Mouse (Mus musculus) hindbrain, embryonic 14.5 days (tissue): ENCODE data around the gene Rybp. TPM values are rescaled to one million over a fixed set of nuclear protein-coding genes. Genes with fewer than 3 reads are reported as not detected.

Source experiments
- ATAC-seq: fragments of 200-750 bp; cut with Nextera tagmentation; 2 replicates; pipeline ENCODE4 v1.8.0; 2017; ENCODE audit warnings: moderate number of reproducible peaks, mild to moderate bottlenecking, moderate TSS enrichment, moderate library complexity; ENCODE audit not compliant: low FRiP score
- DNase-seq: peaks from one replicate; pipeline ENCODE4 v3.0.0-alpha.2; 2015; ENCODE audit warnings: low spot score
- H3K27ac ChIP-seq: fragments of 300-500 bp; sonication (generic); 2 replicates; pipeline ENCODE4 v1.5.1; 2014; ENCODE audit warnings: mild to moderate bottlenecking, moderate library complexity
- H3K27me3 ChIP-seq: fragments of 300-500 bp; sonication (generic); 2 replicates; pipeline ENCODE4 v1.6.1; 2014; ENCODE audit warnings: mild to moderate bottlenecking, low read length, mixed read lengths; ENCODE audit not compliant: control insufficient read depth, insufficient read depth
- H3K36me3 ChIP-seq: fragments of 300-500 bp; sonication (generic); replicated peaks from 2 replicates; pipeline ENCODE4 v1.6.1; 2014; ENCODE audit not compliant: control insufficient read depth, insufficient read depth
- H3K4me1 ChIP-seq: fragments of 300-500 bp; sonication (generic); replicated peaks from 2 replicates; pipeline ENCODE4 v1.6.1; 2014; ENCODE audit warnings: antibody characterized with exemption, low read length, mixed read lengths; ENCODE audit not compliant: control insufficient read depth, insufficient read depth
- H3K4me2 ChIP-seq: fragments of 300-500 bp; sonication (generic); replicated peaks from 2 replicates; pipeline ENCODE4 v1.6.1; 2014; ENCODE audit warnings: mild to moderate bottlenecking, moderate library complexity
- H3K4me3 ChIP-seq: fragments of 300-500 bp; sonication (generic); replicated peaks from 2 replicates; pipeline ENCODE4 v1.5.1; 2014; ENCODE audit warnings: mild to moderate bottlenecking, low read length
- H3K9ac ChIP-seq: fragments of 300-500 bp; sonication (generic); 2 replicates; pipeline ENCODE4 v1.6.1; 2014
- H3K9me3 ChIP-seq: fragments of 300-500 bp; sonication (generic); 2 replicates; pipeline ENCODE4 v1.6.1; 2016; ENCODE audit warnings: low read length; ENCODE audit not compliant: control insufficient read depth
- WGBS: fragments of 180-500 bp; shearing (Covaris S2); extraction: QIAGEN DNeasy Blood & Tissue Kit; methylation state at CpG from one replicate; pipeline ENCODE4 v1.1.7; 2014; 5-methylcytosine and 5-hydroxymethylcytosine counted together
- polyA plus RNA-seq: library from polyadenylated mRNA; unstranded; fragments of >200 nt; fragmentation: Nextera tagmentation; extraction: Ambion mirVana; gene quantifications from 2 replicates; pipeline ENCODE4 v1.2.1, GENCODE M21; 2014

Rybp gene
- polyA plus RNA-seq, 1 experiment from 2014 or later: 14.5 TPM

DNA sequence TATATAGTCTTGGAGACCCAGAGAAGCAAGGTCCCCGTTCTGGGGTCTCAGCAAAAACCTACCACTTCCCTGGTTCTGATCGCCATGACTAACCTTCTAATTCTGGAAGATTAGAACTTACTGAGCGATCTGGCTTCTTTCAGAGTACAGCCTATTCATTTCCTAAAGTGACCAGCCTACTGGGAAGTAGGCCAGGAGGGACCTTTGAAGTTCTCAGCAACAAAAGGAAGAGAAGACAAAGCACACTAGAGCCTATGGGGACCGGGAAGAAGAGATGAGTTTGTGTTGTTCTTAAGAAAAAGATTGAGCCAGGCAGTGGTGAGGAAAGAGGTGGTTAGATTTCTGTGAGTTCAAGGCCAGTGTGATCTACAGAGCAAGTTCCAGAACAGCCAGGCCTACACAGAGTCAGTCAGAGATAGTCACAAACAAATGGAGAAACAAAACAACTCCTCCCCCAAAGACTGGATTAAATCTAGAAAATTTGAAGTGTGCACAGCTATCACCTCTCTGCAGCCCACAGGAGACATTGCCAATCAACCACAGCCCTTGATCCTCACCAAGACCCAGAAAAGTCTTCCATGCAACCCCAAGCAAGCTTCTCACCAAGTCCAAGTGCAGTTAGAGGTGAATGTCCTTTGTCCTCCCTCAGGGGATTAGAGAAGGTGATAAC lies 106.9 kb downstream of the Rybp start:
- H3K9ac ChIP-seq: no peak overlapping the region
- H3K9me3 ChIP-seq: no peaks in the 10 kb centered on the region
- H3K4me1 ChIP-seq: no peaks in the 10 kb centered on the region
- H3K4me3 ChIP-seq: no peak overlapping the region
- no peak overlapping the region for H3K4me2 ChIP-seq
- no peaks in the 10 kb centered on the region for H3K27me3 ChIP-seq
- ATAC-seq (no peak), DNase-seq (no peak)
- 71% methylated on average over 4 of the region's 4 CpGs for WGBS
- H3K27ac ChIP-seq: no peak overlapping the region
- H3K36me3 ChIP-seq: no peaks in the 10 kb centered on the region

- Histone ChIP-seq H3K4me1 (no peaks in the 10 kb centered on the region), H3K27ac (no peak overlapping the region), H3K9me3 (no peaks in the 10 kb centered on the region), H3K27me3 (no peaks in the 10 kb centered on the region), H3K36me3 (no peaks in the 10 kb centered on the region), H3K4me3 (no peak overlapping the region), H3K9ac (no peak overlapping the region), H3K4me2 (no peak overlapping the region)
- no peak for DNase-seq
- 79% methylated on average over 3 of the region's 3 CpGs for WGBS
- ATAC-seq: no peak
Measured at GRCm38 (mm10) chr6:100178830-100179229, 108.5 kb downstream of the Rybp start.
